Mouse (Mus musculus): ENCODE results near the gene Tnc. TPM values are rescaled to one million over a fixed set of nuclear protein-coding genes. Genes with fewer than 3 reads are reported as not detected.

Tnc gene
- total RNA-seq, 2 experiments from 2014 or later: 4.3 to 5.1 TPM

Other genes starting within 250 kb of the Tnc start
- gene Tnfsf8, start 185.7 kb downstream of the Tnc start, total RNA-seq (2021): not detected

Data from heart, postnatal 14 days (tissue).